Mouse (Mus musculus) heart, postnatal 10 days (tissue): ENCODE measurements at regions not wholly inside any gene's neighbourhood (a gene's known extent, or its start where the extent isn't known, plus 50 kb on each side); places are given as distances from the start of the nearest gene placed in this dataset.

Experiments
- DNase-seq, 2 experiments: peaks; one replicate each; pipeline ENCODE4 v3.0.0; 2021
- intact Hi-C: fragments of 180-260 bp; cut with DNase I; formaldehyde crosslinking; loops from one replicate; pipeline ENCODE4 v1.15.1; 2025

- intact Hi-C loops, result no loop called here
- DNase-seq, result no peak
Observed at GRCm38 (mm10) chr3:34470721-34471120, 179.5 kb upstream of the Sox2 start.

GRCm38 (mm10) chr3:34469946-34470345 lies 180.3 kb upstream of the Sox2 start:
- no peak for DNase-seq
- intact Hi-C loops, result no loop called here

GRCm38 (mm10) chr3:34466312-34466711 lies 183.9 kb upstream of the Sox2 start:
- intact Hi-C loops, result no loop called here
- DNase-seq, result no peak

- DNase-seq, result no peak
- intact Hi-C loops, result no loop called here
Observed at GRCm38 (mm10) chr3:34465040-34465831, 185.0 kb upstream of the Sox2 start.

GRCm38 (mm10) chr3:34458766-34459165 lies 191.4 kb upstream of the Sox2 start:
- no peak for DNase-seq
- intact Hi-C loops, result no loop called here

GRCm38 (mm10) chr3:34457821-34458220 lies 192.4 kb upstream of the Sox2 start:
- intact Hi-C loops, result no loop called here
- DNase-seq, result no peak

GRCm38 (mm10) chr3:34456488-34457433 lies 193.4 kb upstream of the Sox2 start:
- DNase-seq, result peak; percentile 41 to 52
- intact Hi-C loops, result no loop called here

- intact Hi-C loops, result no loop called here
- no peak for DNase-seq
Observed at GRCm38 (mm10) chr3:34454026-34454624, 196.1 kb upstream of the Sox2 start.

- DNase-seq, result no peak
- intact Hi-C loops, result no loop called here
Observed at GRCm38 (mm10) chr3:34445354-34445753, 204.9 kb upstream of the Sox2 start.

- DNase-seq, result no peak
- intact Hi-C loops, result no loop called here
Observed at GRCm38 (mm10) chr3:34444802-34445201, 205.4 kb upstream of the Sox2 start.

- intact Hi-C loops, result no loop called here
- DNase-seq, result no peak
Observed at GRCm38 (mm10) chr3:34443731-34444628, 206.2 kb upstream of the Sox2 start.

GRCm38 (mm10) chr3:34443307-34443706 lies 206.9 kb upstream of the Sox2 start:
- no peak for DNase-seq
- intact Hi-C loops, result no loop called here

- intact Hi-C loops, result no loop called here
- DNase-seq, result no peak
Observed at GRCm38 (mm10) chr3:34441792-34442191, 208.4 kb upstream of the Sox2 start.

- intact Hi-C loops, result no loop called here
- no peak for DNase-seq
Observed at GRCm38 (mm10) chr3:34441266-34441665, 208.9 kb upstream of the Sox2 start.

- intact Hi-C loops, result no loop called here
- no peak for DNase-seq
Observed at GRCm38 (mm10) chr3:34434901-34435300, 215.3 kb upstream of the Sox2 start.

- no peak for DNase-seq
- intact Hi-C loops, result no loop called here
Observed at GRCm38 (mm10) chr3:34427967-34428366, 222.2 kb upstream of the Sox2 start.

GRCm38 (mm10) chr3:34427495-34427894 lies 222.7 kb upstream of the Sox2 start:
- no peak for DNase-seq
- intact Hi-C loops, result no loop called here

GRCm38 (mm10) chr3:34426955-34427354 lies 223.2 kb upstream of the Sox2 start:
- no peak for DNase-seq
- intact Hi-C loops, result no loop called here

- DNase-seq, result no peak
- intact Hi-C loops, result no loop called here
Observed at GRCm38 (mm10) chr3:34411915-34412306, 238.3 kb upstream of the Sox2 start.

GRCm38 (mm10) chr3:34411142-34411914 lies 238.9 kb upstream of the Sox2 start:
- intact Hi-C loops, result no loop called here
- DNase-seq, result no peak
